Comparison of ENCODE assay signal across 27 mouse cellular contexts in the genomic region with DNA sequence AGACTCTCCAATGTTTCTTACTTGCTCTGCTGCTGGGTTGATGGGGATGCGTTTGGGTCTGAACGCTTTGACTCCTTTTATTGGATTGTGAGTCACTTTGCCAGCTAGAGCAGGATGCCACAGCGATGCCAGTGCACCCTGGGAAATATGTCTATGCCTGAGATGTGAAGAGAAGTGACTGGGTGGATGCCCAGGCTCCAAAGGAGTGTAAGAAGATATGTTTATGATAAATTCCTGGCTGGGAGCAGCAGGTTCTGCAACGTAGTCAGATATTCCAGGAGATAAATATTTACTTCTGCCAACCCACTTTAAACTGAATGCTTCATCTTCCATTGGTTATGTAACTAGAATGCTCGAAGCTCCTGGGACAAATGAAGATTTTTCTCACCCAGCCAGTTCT. TPM values are rescaled to one million over a fixed set of nuclear protein-coding genes. Genes with fewer than 3 reads are reported as not detected.
DNase-seq lines count a peak whose midpoint lies in the region; ATAC-seq and TF ChIP-seq lines count a peak whose summit lies in the region.
"Had no signal": no experiment of that assay in that cellular context is flagged by ENCODE, and none has a peak within 500 bp of the region (broad histone marks: within the 10 kb centered on the region; RNA-seq: fewer than 3 reads in every experiment).

No protein-coding gene starts in this region.

- whole genome bisulfite sequencing in forebrain, postnatal 0 days = 61% methylated on average over 5 of the region's 5 CpGs
- 81% methylated on average over 5 of the region's 5 CpGs for WGBS in forebrain, embryonic 11.5 days

- peak; percentile 39 for DNase-seq in forebrain, postnatal 0 days
- DNase-seq in forebrain, embryonic 11.5 days (ENCODE audit: low spot score) = no peak
- DNase-seq in left cerebral cortex, adult 2 months (ENCODE audit: extremely low spot score in 1 of 2, low spot score in 2 of 2) = peak in 1 of 2 experiments; percentile 19
- DNase-seq in left cerebral cortex, postnatal 4 days = no peak
- peak; percentile 38 for DNase-seq in right cerebral cortex, postnatal 25 days
- no peak for DNase-seq in right cerebral cortex, postnatal 36 days (ENCODE audit: low spot score in 2 of 2)
- DNase-seq in telencephalon, adult 2 months (ENCODE audit: low read depth, low spot score) = peak; percentile 57
- no peak for DNase-seq in heart, postnatal 36 days
- DNase-seq: adrenal gland, adult 8-10 months; B cell, adult 2 months; cerebellum, adult 2 months; cerebellum, postnatal 25 days; gastrocnemius, postnatal 36 days; heart, postnatal 4 days; kidney, adult 2 months; lung, adult 18-20 months had no signal

- no peaks in the 10 kb centered on the region for H3K9me3 ChIP-seq in forebrain, postnatal 0 days (ENCODE audit: low read length)
- no peaks in the 10 kb centered on the region for H3K9me3 ChIP-seq in forebrain, embryonic 11.5 days (ENCODE audit: control insufficient read depth, low read length)
- H3K9me3 ChIP-seq: G1E; limb, embryonic 13.5 days; liver, embryonic 12.5 days; midbrain, embryonic 15.5 days had no signal

- no peak overlapping the region for H3K9ac ChIP-seq in forebrain, postnatal 0 days
- no peak overlapping the region for H3K9ac ChIP-seq in forebrain, embryonic 11.5 days (ENCODE audit: low read length)
- H3K9ac ChIP-seq: hindbrain, embryonic 14.5 days; liver, embryonic 12.5 days; midbrain, embryonic 15.5 days had no signal

- no peaks in the 10 kb centered on the region for H3K4me1 ChIP-seq in forebrain, postnatal 0 days (ENCODE audit: insufficient read depth)
- no peaks in the 10 kb centered on the region for H3K4me1 ChIP-seq in forebrain, embryonic 11.5 days (replicated peaks; ENCODE audit: control insufficient read depth, insufficient read depth, low read length)
- H3K4me1 ChIP-seq: midbrain, embryonic 15.5 days had no signal

- peak; percentile 64; the same call in 1 of the 2 replicates for ATAC-seq in forebrain, postnatal 0 days
- no peak for ATAC-seq in forebrain, embryonic 11.5 days (replicated peaks; ENCODE audit: low FRiP score)
- ATAC-seq: inflammation-experienced regulatory T-cells, adult 6 months; liver, embryonic 12.5 days; midbrain, embryonic 15.5 days had no signal

- intact Hi-C loops in left cerebral cortex, adult 2 months (cut with DNase I) = no loop called here
- intact Hi-C loops in left cerebral cortex, postnatal 4 days (cut with DNase I) = no loop called here
- intact Hi-C loops in heart, postnatal 36 days (cut with DNase I) = loop anchor here (5.0 kb wide), 1 partner anchor 60 kb away; a partner anchor contains a TSS

- no peaks in the 10 kb centered on the region for H3K36me3 ChIP-seq in forebrain, postnatal 0 days (ENCODE audit: insufficient read depth)
- no peaks in the 10 kb centered on the region for H3K36me3 ChIP-seq in forebrain, embryonic 11.5 days (ENCODE audit: control insufficient read depth, insufficient read depth, low read length)
- H3K36me3 ChIP-seq: G1E; limb, embryonic 13.5 days; liver, embryonic 12.5 days; midbrain, embryonic 15.5 days had no signal

- no peaks in the 10 kb centered on the region for H3K27me3 ChIP-seq in forebrain, postnatal 0 days (ENCODE audit: insufficient read depth, low read length)
- no peaks in the 10 kb centered on the region for H3K27me3 ChIP-seq in forebrain, embryonic 11.5 days (ENCODE audit: control insufficient read depth, insufficient read depth, low read length)
- H3K27me3 ChIP-seq: limb, embryonic 13.5 days; midbrain, embryonic 15.5 days had no signal

- no peak overlapping the region for H3K4me3 ChIP-seq in forebrain, postnatal 0 days (ENCODE audit: low read depth, low read length)
- H3K4me3 ChIP-seq in forebrain, embryonic 11.5 days (ENCODE audit: low read depth, low read length) = no peak overlapping the region
- H3K4me3 ChIP-seq in left cerebral cortex, adult 2 months = no peak overlapping the region
- H3K4me3 ChIP-seq: limb, embryonic 13.5 days; liver, embryonic 12.5 days; megakaryocyte, embryonic 14.5 days; midbrain, embryonic 15.5 days; myocyte had no signal

- no peak overlapping the region for H3K27ac ChIP-seq in forebrain, postnatal 0 days (ENCODE audit: low read depth, low read length)
- no peak overlapping the region for H3K27ac ChIP-seq in forebrain, embryonic 11.5 days (ENCODE audit: low read depth, low read length)
- H3K27ac ChIP-seq in left cerebral cortex, adult 2 months = peak overlapping the region; percentile 37
- H3K27ac ChIP-seq: hindbrain, embryonic 14.5 days; kidney, postnatal 0 days; limb, embryonic 13.5 days; liver, embryonic 12.5 days; midbrain, embryonic 15.5 days had no signal

- no peak overlapping the region for H3K4me2 ChIP-seq in forebrain, postnatal 0 days (ENCODE audit: low read depth)
- H3K4me2 ChIP-seq in forebrain, embryonic 11.5 days (ENCODE audit: low read depth, low read length, severe bottlenecking) = no peak overlapping the region
- H3K4me2 ChIP-seq: hindbrain, embryonic 14.5 days; limb, embryonic 13.5 days; liver, embryonic 12.5 days; midbrain, embryonic 15.5 days had no signal

- TF ChIP-seq CTCF in forebrain, postnatal 0 days (IDR thresholded peaks at IDR 0.05; ENCODE audit: low read depth) = no peak
- no peak for TF ChIP-seq CTCF in left cerebral cortex, adult 2 months (IDR thresholded peaks at IDR 0.05)

RNA-seq across cellular contexts. Expression of a gene that starts 34.6 kb away (rescaled TPM):
- 4.2 and 9.1 TPM in 2 replicates for total RNA-seq in forebrain, postnatal 0 days (2014; rRNA removed)
- 4.4 and 5.0 TPM in 2 replicates for polyA plus RNA-seq in forebrain, postnatal 0 days (2015; fragmentation: Nextera tagmentation; extraction: Ambion mirVana)
- polyA plus RNA-seq in forebrain, embryonic 11.5 days (2014; fragmentation: Nextera tagmentation; extraction: Ambion mirVana) = 111 and 116 TPM in 2 replicates
- total RNA-seq in left cerebral cortex, adult 2 months (2021) = not detected
- total RNA-seq in left cerebral cortex, postnatal 4 days (2021) = 1 to 10 TPM; 4.0 to 5.0 TPM
- total RNA-seq in heart, postnatal 36 days (2021) = under 1 TPM; 0.33 to 0.60 TPM
- total RNA-seq: gastrocnemius, adult 18-20 months had no signal

RNA-seq across cellular contexts. Expression of a gene that starts 34.7 kb away (rescaled TPM):
- total RNA-seq in forebrain, postnatal 0 days (2014; rRNA removed) = 9.8 and 11.6 TPM in 2 replicates
- 10.5 and 12.4 TPM in 2 replicates for polyA plus RNA-seq in forebrain, postnatal 0 days (2015; fragmentation: Nextera tagmentation; extraction: Ambion mirVana)
- 6.4 and 9.0 TPM in 2 replicates for polyA plus RNA-seq in forebrain, embryonic 11.5 days (2014; fragmentation: Nextera tagmentation; extraction: Ambion mirVana)
- 1 to 10 TPM; 5.0 to 5.4 TPM for total RNA-seq in left cerebral cortex, adult 2 months (2021)
- 1 to 10 TPM; 4.6 to 5.2 TPM for total RNA-seq in left cerebral cortex, postnatal 4 days (2021)
- total RNA-seq in heart, postnatal 36 days (2021) = 10 to 100 TPM; 26.5 to 28.5 TPM

RNA-seq across cellular contexts. Expression of a gene that starts 34.9 kb away (rescaled TPM):
- total RNA-seq in forebrain, postnatal 0 days (2014; rRNA removed) = 1.5 and 1.8 TPM in 2 replicates
- polyA plus RNA-seq in forebrain, postnatal 0 days (2015; fragmentation: Nextera tagmentation; extraction: Ambion mirVana) = 2.0 and 2.5 TPM in 2 replicates
- 0.49 TPM in 1 of 2 replicates, not detected in the other for polyA plus RNA-seq in forebrain, embryonic 11.5 days (2014; fragmentation: Nextera tagmentation; extraction: Ambion mirVana)
- total RNA-seq in left cerebral cortex, adult 2 months (2021) = under 1 TPM in 1 of 2 experiments, not detected in 1; 0.63 TPM
- total RNA-seq in left cerebral cortex, postnatal 4 days (2021) = 1 to 10 TPM; 1.3 to 1.4 TPM
- total RNA-seq in heart, postnatal 36 days (2021) = not detected
- total RNA-seq: CH12.LX; G1E; gastrocnemius, adult 18-20 months; gastrocnemius, postnatal 36 days had no signal
- polyA plus RNA-seq: G1E; inflammation-experienced regulatory T-cells, adult 6 months; myocyte had no signal

Comparison
In these comparisons a context has a peak if more than half of its experiments do, and no peak if none do; other contexts are left out.
1. DNase-seq: peak in forebrain, postnatal 0 days (single experiment), right cerebral cortex, postnatal 25 days (single experiment) and telencephalon, adult 2 months (single experiment); none in forebrain, embryonic 11.5 days (single experiment), left cerebral cortex, postnatal 4 days (single experiment), right cerebral cortex, postnatal 36 days (0 of 2) and heart, postnatal 36 days (0 of 2).